Mouse (Mus musculus): ENCODE measurements around the gene Osgin1. TPM values are rescaled to one million over a fixed set of nuclear protein-coding genes. Genes with fewer than 3 reads are reported as not detected.

Osgin1 gene
- polyA plus RNA-seq, 2 experiments: 17.0 to 18.8 TPM

DNA sequence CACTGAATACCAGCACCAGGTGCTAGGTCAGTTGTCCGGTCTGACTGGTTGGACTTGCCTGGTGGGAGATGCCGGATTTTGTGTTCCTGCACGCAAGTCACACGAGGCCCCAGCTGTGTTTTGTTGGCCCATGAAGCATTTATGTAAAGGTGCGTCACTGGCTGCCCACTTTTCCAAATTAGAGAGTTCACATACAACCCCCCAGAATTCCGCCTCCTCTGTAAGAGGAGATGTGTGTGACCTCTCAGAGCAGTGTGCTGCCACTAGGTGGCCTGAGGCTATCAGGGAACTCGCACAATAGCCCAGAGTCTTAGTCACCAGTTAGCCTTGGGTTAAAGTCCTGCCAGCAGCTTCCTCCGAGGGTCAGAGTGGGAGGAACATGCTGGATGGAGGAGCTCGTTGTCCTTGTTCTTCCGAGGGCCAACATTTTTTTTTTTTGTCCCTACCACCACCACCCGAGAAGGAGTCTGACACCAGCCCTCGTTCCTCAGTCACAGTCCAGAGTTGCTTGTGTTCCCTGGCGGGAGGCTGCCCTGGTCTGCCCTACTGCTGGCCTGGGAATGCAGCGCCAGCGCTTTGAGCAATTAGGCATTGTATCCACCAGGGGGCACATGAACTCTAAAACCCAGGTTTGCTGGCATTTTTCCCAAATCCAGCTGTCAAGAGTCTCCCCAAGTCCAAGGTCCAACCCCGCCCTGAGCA is 6.5 kb downstream of the Osgin1 start:
- Histone ChIP-seq H3K9me3 (ENCODE audit: control insufficient read depth, low read length) (no peaks in the 10 kb centered on the region), H3K4me3 (ENCODE audit: insufficient read depth in 1 of 2, low read depth in 2 of 2, low read length in 2 of 2) (no peak overlapping the region), H3K9ac (replicated peaks) (no peak overlapping the region), H3K4me2 (ENCODE audit: low read depth) (peak overlapping the region; percentile 42), H3K27me3 (ENCODE audit: control insufficient read depth, insufficient read depth, low read length) (no peaks in the 10 kb centered on the region), H3K4me1 (replicated peaks; ENCODE audit: control insufficient read depth in 2 of 2, insufficient read depth in 2 of 2, low read length in 1 of 2) (peaks cover 0 to 6% of the 10 kb centered on the region in 2 experiments; a peak in 2 of 4 replicates), H3K36me3 (replicated peaks; ENCODE audit: control insufficient read depth, insufficient read depth, low read depth) (no peaks in the 10 kb centered on the region; the same call in 1 of the 2 replicates), H3K27ac (no peak overlapping the region)
- 24% methylated on average over 16 of the region's 16 CpGs for WGBS (ENCODE audit: insufficient replicate concordance)
- ATAC-seq (ENCODE audit: insufficient read depth): peak; percentile 16; the same call in 1 of the 2 replicates
- no peak for DNase-seq (ENCODE audit: low read depth in 3 of 3, low spot score in 3 of 3)
- TF ChIP-seq CTCF (IDR thresholded peaks at IDR 0.05; ENCODE audit: low read depth) (peak; percentile 77), EP300 (IDR thresholded peaks at IDR 0.05; ENCODE audit: low read depth) (no peak)

DNA sequence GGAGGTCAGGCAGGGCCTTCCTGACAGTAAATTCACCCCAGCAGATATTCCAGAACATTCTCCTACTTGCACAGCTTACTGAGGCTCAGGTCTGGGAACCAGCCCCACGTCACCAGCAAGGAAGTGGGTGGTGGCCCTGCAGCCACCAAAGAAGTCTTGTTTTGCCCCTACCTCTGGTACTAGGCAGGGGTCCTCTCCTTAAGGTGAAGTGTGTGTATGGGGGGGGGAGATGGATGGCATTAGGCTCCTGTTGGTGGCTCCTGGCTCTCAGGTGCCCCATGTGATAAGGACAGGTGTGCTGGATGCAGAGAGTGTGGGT is 7.0 kb downstream of the Osgin1 start:
- peaks cover 2% of the 10 kb centered on the region; the same call in 1 of the 2 replicates for H3K27me3 ChIP-seq (ENCODE audit: control insufficient read depth, insufficient read depth, low read length)
- H3K9ac ChIP-seq (replicated peaks): no peak overlapping the region
- DNase-seq (ENCODE audit: low read depth in 3 of 3, low spot score in 3 of 3) (no peak), ATAC-seq (ENCODE audit: insufficient read depth) (peak; percentile 2; the same call in 1 of the 2 replicates)
- peaks cover 0 to 6% of the 10 kb centered on the region in 2 experiments; a peak in 2 of 4 replicates for H3K4me1 ChIP-seq (replicated peaks; ENCODE audit: control insufficient read depth in 2 of 2, insufficient read depth in 2 of 2, low read length in 1 of 2)
- no peaks in the 10 kb centered on the region for H3K9me3 ChIP-seq (ENCODE audit: control insufficient read depth, low read length)
- H3K27ac ChIP-seq: no peak overlapping the region
- H3K4me3 ChIP-seq (ENCODE audit: insufficient read depth in 1 of 2, low read depth in 2 of 2, low read length in 2 of 2): no peak overlapping the region
- WGBS (ENCODE audit: insufficient replicate concordance): 32% methylated on average over 1 of the region's 1 CpGs
- H3K4me2 ChIP-seq (ENCODE audit: low read depth): no peak overlapping the region
- no peaks in the 10 kb centered on the region; the same call in 1 of the 2 replicates for H3K36me3 ChIP-seq (replicated peaks; ENCODE audit: control insufficient read depth, insufficient read depth, low read depth)
- TF ChIP-seq CTCF (IDR thresholded peaks at IDR 0.05; ENCODE audit: low read depth) (no peak), EP300 (IDR thresholded peaks at IDR 0.05; ENCODE audit: low read depth) (no peak)

GRCm38 (mm10) chr8:119442013-119442412 is 8.1 kb downstream of the Osgin1 start:
- H3K36me3 ChIP-seq (replicated peaks; ENCODE audit: control insufficient read depth, insufficient read depth, low read depth): no peaks in the 10 kb centered on the region; the same call in 1 of the 2 replicates
- no peak overlapping the region for H3K4me3 ChIP-seq (ENCODE audit: insufficient read depth in 1 of 2, low read depth in 2 of 2, low read length in 2 of 2)
- no peak for ATAC-seq (ENCODE audit: insufficient read depth)
- H3K4me2 ChIP-seq (ENCODE audit: low read depth): no peak overlapping the region
- TF ChIP-seq CTCF (IDR thresholded peaks at IDR 0.05; ENCODE audit: low read depth) (0 out of 2 replicates have a peak, but pooled peaks have one; percentile 1), EP300 (IDR thresholded peaks at IDR 0.05; ENCODE audit: low read depth) (no peak)
- no peak for DNase-seq (ENCODE audit: low read depth in 3 of 3, low spot score in 3 of 3)
- WGBS (ENCODE audit: insufficient replicate concordance): 47% methylated on average over 5 of the region's 5 CpGs
- no peak overlapping the region for H3K9ac ChIP-seq (replicated peaks)
- H3K4me1 ChIP-seq (replicated peaks; ENCODE audit: control insufficient read depth in 2 of 2, insufficient read depth in 2 of 2, low read length in 1 of 2): no peaks in the 10 kb centered on the region
- H3K9me3 ChIP-seq (ENCODE audit: control insufficient read depth, low read length): no peaks in the 10 kb centered on the region
- H3K27ac ChIP-seq: no peak overlapping the region
- peaks cover 12% of the 10 kb centered on the region for H3K27me3 ChIP-seq (ENCODE audit: control insufficient read depth, insufficient read depth, low read length)

DNA sequence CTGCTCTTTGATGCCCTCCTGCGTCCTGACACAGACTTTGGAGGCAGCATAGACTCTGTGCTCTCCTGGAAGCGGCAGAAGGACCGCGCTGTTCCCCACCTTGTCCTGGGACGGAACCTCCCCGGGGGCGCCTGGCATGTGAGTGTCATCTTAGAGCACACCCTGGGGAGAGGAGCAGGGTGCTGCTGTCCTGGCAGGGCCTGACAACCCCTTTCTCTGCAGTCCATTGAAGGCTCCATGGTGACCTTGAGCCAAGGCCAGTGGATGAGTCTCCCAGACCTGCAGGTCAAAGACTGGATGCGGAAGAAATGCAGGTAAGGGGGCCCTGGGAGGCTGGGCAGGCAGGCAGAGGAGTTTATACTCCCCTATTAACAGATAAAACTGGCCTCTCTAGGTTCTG is 9.0 kb downstream of the Osgin1 start:
- no peaks in the 10 kb centered on the region; the same call in 1 of the 2 replicates for H3K36me3 ChIP-seq (replicated peaks; ENCODE audit: control insufficient read depth, insufficient read depth, low read depth)
- TF ChIP-seq EP300 (IDR thresholded peaks at IDR 0.05; ENCODE audit: low read depth) (no peak), CTCF (IDR thresholded peaks at IDR 0.05; ENCODE audit: low read depth) (no peak)
- H3K27ac ChIP-seq: no peak overlapping the region
- H3K9me3 ChIP-seq (ENCODE audit: control insufficient read depth, low read length): no peaks in the 10 kb centered on the region
- no peak overlapping the region for H3K4me3 ChIP-seq (ENCODE audit: insufficient read depth in 1 of 2, low read depth in 2 of 2, low read length in 2 of 2)
- H3K27me3 ChIP-seq (ENCODE audit: control insufficient read depth, insufficient read depth, low read length): peaks cover 22% of the 10 kb centered on the region
- DNase-seq (ENCODE audit: low read depth in 3 of 3, low spot score in 3 of 3) (no peak), ATAC-seq (ENCODE audit: insufficient read depth) (no peak)
- no peak overlapping the region for H3K4me2 ChIP-seq (ENCODE audit: low read depth)
- H3K9ac ChIP-seq (replicated peaks): no peak overlapping the region
- H3K4me1 ChIP-seq (replicated peaks; ENCODE audit: control insufficient read depth in 2 of 2, insufficient read depth in 2 of 2, low read length in 1 of 2): no peaks in the 10 kb centered on the region
- 82% methylated on average over 8 of the region's 8 CpGs for WGBS (ENCODE audit: insufficient replicate concordance)

DNA sequence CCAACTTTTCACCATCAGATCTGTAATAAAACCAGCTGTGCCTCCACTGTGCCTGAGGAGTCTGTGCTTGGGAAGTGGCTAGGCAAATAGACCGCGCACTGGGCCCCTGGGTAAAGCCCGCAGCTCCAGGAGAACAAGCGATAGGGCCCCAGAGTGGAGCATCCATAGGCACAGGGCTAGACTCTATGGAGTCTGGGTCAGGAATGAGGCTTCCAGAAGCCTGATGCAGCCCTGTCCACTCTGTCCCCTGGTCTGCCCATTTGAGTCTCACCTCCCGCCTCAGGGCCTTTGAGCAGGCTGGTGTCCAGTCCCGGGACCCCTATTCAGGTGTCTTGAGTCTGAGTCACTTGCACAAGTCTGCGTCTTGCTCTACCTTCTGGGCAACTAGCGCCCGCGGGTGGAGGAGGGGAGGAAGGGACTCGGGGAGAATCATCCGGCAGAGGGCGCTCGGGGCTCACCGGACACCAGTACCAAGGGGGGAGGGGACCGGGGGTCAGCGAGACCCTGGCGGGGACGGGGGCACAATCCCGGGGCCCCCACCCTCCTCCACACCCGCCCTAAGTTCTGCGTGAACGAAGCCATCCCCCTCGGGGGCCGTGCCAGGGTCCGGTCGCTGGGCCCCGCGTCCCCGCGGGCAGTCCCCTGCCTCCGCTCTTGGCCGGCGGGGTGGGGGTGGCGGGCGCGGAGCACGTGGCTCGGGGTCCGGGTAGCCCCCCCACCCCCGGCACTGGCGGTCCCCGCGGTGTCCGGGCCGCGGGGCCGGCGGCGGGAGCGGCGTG is 12.5 kb downstream of the Osgin1 start, which contains the start of gene Necab2:
Gene Necab2, plus strand, starts transcription at position 509 of the 779 bp plus-strand sequence.
- Histone ChIP-seq H3K27me3 (ENCODE audit: control insufficient read depth, insufficient read depth, low read length) (peaks cover 31% of the 10 kb centered on the region), H3K36me3 (replicated peaks; ENCODE audit: control insufficient read depth, insufficient read depth, low read depth) (no peaks in the 10 kb centered on the region; the same call in 1 of the 2 replicates), H3K9me3 (ENCODE audit: control insufficient read depth, low read length) (no peaks in the 10 kb centered on the region), H3K4me1 (replicated peaks; ENCODE audit: control insufficient read depth in 2 of 2, insufficient read depth in 2 of 2, low read length in 1 of 2) (no peaks in the 10 kb centered on the region), H3K4me2 (ENCODE audit: low read depth) (peak within 1 kb of the TSS; percentile 48), H3K9ac (replicated peaks) (no peak within 1 kb of the TSS), H3K27ac (no peak within 1 kb of the TSS), H3K4me3 (ENCODE audit: insufficient read depth in 1 of 2, low read depth in 2 of 2, low read length in 2 of 2) (peak within 1 kb of the TSS in 1 of 2 experiments; percentile 25; a peak in 1 of 4 replicates)
- TF ChIP-seq CTCF (IDR thresholded peaks at IDR 0.05; ENCODE audit: low read depth) (peak; percentile 75), EP300 (IDR thresholded peaks at IDR 0.05; ENCODE audit: low read depth) (no peak)
- ATAC-seq (ENCODE audit: insufficient read depth) (peak; percentile 26; the same call in 1 of the 2 replicates), DNase-seq (ENCODE audit: low read depth in 3 of 3, low spot score in 3 of 3) (no peak)
- WGBS (ENCODE audit: insufficient replicate concordance): 2% methylated on average over 45 of the region's 52 CpGs

All from liver, embryonic 14.5 days (tissue).